Mouse (Mus musculus) layer of hippocampus, adult 11-12 months (tissue): ENCODE data around the gene Lyz2.
"Not testable (repeated sequence)": the region's sequence is repeated elsewhere in the genome, so short reads cannot be mapped to it uniquely, and the experiment has no call there.

Experiments used
- DNase-seq: peaks from one replicate; pipeline ENCODE4 v3.0.0; 2022; ENCODE audit warnings: low spot score

Lyz2 gene

DNA sequence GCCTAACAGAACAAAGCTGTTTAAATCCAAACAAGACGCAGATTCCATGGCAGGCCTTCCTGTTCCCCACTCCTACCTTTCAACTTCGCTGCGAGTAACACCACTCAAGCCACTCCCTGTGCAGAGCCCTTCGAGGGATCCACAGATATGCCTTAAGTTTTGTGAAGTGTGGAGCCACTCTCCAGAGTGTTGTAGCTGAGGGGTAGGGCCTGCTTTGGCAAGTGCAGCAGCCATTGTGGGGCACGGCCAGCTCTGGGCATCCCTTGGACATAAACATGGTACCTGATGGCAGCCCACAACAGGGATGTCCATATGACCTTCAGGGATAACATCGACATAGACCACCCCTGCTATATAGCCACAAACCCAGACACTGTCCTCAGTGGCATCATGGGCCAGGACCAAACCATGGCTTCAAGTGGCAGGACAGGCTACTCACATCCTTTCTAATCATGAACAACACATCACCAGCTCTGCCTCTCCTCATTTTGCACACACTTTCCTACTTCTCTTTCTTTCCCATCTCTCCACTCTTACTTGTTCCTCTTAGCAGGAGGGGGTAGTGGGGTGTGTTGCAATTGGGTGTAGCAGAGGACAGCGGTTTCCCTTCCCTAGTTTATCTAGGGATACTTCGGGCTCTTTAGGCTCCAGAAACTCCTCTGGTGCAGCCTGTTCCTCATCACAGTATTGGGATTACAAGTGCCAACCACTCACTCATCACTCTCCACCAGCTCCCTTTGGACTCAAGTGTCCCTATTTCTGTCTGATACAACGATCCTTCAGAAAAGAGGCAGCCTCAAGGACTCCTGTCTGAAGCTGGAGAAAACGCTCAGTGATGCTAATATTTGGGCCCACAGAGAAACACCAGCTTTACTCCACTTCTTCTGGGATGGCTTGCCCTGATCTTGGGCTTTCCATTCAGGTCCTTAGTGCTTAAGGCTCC is 2.7 kb upstream of the Lyz2 start:
- DNase-seq, result no peak

DNA sequence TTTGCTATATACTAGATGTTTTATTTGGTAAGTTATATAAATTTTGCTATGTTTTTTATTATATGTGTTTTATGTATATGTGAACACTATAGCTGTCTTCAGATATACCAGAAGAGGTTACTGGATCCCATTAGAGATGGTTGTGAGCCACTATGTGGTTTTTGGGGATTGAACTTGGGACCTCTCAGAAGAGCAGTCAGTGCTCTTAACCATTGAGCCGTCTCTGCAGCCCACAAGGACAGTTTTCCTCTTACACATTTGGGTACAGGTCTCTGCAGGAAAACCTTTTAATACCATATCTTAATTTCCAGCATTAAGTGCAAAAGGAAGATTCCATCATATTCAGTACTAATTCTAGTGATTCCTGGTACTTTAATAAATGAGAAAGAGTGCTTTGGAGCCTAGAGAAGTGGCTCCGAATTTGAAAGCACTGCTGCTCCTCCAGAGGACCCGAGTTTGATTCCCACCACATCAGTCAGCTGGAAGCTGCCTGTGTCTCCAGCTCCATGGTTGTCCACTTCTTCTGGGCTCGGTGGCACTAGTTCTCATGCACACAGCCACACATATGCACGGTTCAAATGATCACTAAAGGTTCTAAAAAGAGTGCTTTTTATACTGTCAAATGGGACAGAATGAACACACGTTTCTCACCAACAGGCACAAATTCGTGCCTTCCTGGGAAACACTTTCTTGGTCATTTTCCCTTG is 1.9 kb upstream of the Lyz2 start:
- DNase-seq, result no peak

DNA sequence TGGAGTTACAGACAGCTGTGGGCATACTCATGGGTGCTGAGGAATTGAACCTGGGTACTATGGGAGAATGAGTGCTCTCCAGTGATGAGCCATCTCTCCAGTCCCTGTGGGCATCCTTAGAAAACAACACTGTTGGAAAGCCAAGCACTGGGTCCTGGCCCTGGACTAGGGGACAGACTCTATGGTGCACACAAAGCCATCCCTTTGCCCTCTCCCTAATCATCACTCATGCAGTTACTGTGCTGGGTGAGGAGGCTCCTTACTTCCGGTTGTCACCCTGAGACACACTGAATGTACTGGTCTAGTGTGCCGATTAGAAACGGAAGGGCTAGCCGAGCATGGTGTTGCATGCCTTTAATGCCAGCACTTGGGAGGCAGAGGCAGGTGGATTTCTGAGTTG is 1.1 kb upstream of the Lyz2 start:
- DNase-seq, result not testable (repeated sequence)

DNA sequence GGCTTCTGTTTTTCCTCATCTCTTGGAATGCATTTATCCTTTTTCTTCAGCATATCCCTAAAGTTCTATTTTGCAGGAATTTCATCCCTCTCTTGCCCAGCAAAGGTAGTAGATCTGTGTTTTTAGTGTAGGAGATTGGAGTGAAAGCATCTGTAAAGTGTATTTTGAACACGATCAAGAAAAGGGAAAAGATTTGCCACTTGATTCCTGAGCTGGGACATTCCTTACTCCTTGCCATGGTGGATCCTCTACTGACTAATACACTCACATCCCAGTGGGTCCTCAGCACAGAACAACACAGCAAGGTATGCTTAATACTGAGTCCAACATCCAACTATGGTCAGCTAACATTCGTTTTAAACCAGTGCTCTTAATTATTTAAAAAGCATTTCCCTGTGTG is 430 bp upstream of the Lyz2 start:
- DNase-seq, result no peak

DNA sequence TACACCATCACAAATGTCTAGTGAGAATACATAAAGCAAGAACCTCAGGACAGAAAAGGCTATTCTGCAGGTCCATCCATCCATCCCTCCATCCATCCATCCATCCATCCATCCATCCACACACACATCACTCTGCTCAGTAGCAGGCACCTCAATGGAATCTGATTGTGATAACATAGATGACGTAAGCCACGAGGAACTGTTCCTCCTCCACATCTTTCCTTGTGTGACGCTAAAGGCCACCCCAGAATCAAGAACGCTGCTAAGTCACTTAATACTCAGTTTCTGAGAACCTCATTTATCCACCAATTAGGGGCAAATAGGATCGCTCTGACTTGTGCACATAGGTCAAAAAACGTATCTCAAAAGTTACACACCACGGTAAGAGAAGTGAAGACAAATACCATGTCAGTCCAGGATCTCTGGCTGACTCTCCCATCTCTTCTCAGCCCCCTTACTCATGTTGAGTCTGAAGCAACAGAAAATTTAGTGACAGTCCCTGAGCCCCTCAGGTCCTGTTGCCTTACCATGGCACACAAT is 670 bp downstream of the Lyz2 start:
- DNase-seq, result no peak

DNA sequence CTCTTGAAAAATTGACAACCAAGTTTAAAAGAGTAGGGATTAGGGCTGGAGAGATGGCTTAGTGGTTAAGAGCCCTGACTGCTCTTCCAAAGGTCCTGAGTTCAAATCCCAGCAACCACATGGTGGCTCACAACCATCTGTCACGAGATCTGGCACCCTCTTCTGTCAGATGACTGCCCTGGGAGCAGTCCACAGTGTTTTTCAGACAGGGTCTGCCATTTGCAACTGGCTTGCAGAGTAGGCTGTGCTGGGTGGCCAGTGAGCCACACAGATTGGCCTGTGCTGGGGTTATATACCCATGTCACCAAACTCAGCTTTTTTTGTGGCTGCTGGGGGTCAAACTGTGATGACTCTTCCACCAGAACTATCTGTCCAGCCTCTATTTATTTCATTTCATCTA is 2.1 kb downstream of the Lyz2 start:
- no peak for DNase-seq

DNA sequence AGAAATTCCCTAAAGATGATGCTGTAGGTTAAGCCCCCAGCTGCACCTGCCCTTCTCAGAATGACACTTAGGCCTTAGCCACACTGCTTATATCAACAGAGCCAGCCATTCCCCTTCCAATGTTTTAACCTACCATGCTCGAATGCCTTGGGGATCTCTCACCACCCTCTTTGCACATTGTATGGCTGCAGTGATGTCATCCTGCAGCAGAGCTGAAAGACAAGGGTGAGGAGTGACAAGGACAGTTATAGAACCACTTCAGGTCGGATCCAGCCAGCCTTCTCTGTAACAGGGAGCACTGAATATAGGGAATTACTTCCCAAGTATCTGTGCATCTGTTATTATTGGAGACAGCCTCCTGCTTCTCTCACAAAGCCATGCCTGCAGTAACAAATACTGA is 3.6 kb downstream of the Lyz2 start:
- not testable (repeated sequence) for DNase-seq

DNA sequence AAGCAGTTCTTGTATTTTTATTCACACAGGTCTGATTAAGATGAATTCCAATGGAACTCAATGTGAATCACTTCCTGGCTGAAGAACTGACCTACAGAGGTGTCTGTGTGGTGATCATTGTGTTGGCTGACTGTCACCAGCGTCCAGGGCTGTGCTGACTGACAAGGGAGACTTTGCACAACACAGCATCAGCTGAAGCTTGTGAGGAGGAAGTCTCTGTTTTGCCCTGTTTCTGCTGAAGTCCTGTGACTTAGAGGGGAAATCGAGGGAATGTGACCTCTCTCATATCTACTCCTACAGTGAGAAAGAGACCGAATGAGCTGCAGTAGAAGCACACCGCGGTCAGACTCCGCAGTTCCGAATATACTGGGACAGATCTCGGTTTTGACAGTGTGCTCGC is 4.3 kb downstream of the Lyz2 start:
- not testable (repeated sequence) for DNase-seq

DNA sequence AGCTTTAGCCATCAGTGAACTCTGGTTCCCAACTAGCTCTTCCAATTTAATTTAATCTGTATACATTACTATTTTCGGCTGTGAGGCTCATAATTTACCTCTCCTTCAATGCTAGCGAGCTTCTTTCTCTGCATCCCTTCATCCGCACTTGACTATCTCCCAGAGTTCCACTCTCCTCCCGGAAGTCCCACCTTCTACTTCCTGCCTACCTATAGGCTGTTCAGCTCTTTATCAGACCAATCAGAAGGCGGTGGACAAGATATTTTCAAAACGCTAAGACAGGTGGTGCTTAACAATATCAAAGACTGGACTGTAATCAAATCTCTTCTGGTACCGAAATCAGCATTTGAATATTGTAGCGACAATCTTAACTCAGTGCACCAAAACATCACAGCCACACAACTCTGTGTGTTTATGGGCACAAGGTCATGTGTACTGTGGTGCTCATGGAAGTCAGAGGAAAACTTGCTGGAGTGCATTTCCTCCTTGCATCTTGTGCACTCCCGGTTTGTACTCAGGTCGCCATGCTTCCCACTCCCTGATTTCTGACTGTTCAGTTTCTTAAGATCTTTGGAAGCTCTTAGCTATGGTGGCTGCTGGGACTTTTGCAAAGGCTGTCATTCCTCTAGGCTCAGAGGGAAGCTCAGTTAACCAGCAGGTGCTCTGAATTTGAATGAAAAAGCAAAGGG is 6.3 kb downstream of the Lyz2 start:
- DNase-seq, result no peak

DNA sequence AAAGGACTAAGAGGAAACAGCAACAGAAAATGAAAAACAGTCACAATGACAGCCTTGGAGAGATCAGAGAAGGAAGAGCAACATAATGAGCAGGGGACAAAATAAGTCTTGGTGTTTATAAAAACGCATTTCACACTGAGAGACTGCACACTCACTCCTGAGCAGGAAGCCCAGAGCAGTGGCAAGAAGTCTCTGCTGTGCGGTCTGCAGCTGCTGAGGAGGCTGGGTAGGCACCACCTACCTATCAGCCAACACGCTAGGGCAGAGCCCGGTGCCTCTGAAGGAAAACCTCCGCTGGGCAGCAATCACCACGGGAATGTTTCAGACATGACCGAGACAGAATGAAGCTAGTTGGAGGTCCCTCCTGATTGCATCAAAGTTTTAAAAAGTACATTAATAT is 7.5 kb downstream of the Lyz2 start:
- not testable (repeated sequence) for DNase-seq

DNA sequence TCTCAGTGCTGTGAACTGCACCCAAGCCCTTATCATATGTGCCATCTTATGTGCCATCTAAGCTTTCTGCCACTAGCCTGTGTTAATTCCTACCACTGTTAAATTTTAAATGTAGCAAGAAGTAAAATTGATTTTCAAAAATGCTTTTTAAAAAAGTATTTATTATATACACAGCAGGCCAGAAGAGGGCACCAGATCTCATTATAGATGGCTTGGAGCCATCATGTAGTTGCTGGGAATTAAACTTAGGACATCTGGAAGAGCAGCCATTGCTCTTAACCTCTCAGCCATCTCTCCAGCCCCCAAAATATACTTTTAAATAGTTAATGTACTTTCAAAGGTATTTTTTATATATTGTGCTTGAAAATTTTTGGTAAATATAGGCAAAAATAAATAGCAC is 10.1 kb downstream of the Lyz2 start:
- DNase-seq, result no peak

DNA sequence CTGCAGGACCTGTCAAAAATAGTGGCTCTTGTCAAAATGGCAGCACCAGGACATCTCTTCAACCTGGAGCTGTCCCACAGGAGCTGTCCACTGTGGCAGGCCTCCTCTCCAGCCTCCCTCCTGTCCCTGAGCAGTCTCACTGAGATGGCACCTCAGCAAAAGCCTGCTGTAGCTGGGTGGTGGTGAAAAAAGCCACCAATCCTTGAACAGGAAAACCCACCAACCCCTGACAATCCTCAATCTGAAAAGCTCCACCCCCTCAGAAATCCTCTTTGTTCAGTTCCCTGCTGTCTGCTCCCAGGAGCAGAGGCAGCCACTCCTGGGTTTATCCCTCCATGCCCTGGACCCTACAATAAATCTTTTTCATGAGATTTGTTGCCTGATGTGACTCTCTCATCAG is 22.3 kb downstream of the Lyz2 start:
- DNase-seq, result no peak

DNA sequence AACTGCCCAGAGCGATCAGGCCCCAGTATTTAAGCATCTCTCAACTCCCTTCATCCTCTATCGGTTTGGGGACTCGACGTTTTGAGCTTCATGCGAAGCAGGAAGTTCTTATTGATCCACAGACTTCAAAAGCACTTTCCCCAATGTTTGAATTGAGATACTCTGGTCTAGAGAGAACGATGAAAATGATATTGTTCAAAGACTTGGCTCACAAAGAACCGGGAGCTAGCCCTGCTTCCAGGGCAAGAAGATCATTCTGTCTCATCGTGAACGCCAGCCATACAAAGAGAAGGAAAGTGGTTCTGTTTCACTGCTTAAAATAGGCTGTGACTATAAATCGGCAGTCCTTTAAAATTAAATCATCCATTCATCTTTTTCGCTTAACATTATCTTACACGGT is 43.5 kb downstream of the Lyz2 start, which contains the start of gene 9530003J23Rik:
Gene 9530003J23Rik (minus strand): TSS at position 101 of the 400 bp plus-strand sequence.
- no peak for DNase-seq

DNA sequence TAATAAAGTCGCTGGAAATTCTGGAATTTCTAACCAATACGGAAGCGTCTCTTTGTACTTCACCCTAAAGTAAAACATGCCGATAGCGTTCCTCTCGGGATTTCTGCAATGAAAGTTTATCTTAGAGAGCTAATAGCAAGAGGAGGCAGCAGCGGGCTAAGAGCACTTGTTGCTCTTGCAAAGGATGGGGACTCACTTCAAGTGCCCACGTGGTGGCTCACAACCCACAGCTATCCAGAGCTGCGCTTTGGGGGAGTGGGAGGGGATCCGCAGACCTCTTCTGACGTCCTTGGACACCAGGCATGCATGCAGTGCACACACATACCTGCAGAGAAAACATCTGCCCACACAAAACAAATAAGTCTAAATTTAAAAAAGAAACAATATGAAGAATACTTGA is 46.3 kb downstream of the Lyz2 start:
- DNase-seq, result no peak

DNA sequence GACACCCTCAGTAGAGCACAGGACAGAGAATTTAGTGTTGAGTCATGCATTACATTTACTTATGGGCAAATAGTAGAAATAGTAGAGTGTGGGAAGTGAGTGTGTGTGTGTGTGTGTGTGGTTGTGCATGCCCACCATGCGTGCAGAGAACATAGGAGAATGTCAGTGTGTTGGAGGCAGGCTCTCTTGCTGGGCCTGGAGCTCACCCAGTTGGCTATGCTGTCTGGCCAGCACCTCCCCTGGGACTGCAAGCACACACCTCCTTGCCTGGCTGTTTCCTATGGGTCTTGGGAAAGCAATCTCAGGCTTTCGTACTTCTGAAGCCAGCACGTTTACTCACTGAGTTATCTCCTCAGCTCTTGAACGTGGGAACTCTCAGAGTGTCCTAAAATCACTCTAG is 47.3 kb downstream of the Lyz2 start:
- DNase-seq, result no peak

DNA sequence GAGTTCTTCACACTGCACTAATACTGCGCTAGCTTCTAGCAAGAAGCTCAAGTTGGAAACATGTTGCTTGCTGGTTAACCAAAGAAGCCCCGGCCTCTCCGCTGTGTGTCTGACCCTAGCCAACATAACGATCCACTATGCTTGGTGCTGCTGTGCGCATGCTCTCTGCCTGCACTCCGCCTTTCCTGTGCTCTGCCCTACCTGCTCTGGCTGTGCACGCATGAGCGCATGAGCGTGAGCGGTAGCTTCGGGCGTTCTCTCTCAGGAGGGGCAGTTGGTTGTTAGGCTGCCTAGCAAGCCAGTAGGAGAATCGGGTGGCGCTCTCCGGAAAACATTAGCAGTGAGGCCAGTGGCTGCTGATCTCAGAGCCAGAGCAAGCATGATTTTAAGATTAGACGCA is 52.3 kb downstream of the Lyz2 start:
- no peak for DNase-seq
